Mouse (Mus musculus): Measurements from ENCODE around the gene Cpne1. TPM values are rescaled to one million over a fixed set of nuclear protein-coding genes. Genes with fewer than 3 reads are reported as not detected.

Cpne1 gene
- polyA plus RNA-seq (2012; rRNA removed) = 70.6 and 73.0 TPM in 2 replicates

DNA sequence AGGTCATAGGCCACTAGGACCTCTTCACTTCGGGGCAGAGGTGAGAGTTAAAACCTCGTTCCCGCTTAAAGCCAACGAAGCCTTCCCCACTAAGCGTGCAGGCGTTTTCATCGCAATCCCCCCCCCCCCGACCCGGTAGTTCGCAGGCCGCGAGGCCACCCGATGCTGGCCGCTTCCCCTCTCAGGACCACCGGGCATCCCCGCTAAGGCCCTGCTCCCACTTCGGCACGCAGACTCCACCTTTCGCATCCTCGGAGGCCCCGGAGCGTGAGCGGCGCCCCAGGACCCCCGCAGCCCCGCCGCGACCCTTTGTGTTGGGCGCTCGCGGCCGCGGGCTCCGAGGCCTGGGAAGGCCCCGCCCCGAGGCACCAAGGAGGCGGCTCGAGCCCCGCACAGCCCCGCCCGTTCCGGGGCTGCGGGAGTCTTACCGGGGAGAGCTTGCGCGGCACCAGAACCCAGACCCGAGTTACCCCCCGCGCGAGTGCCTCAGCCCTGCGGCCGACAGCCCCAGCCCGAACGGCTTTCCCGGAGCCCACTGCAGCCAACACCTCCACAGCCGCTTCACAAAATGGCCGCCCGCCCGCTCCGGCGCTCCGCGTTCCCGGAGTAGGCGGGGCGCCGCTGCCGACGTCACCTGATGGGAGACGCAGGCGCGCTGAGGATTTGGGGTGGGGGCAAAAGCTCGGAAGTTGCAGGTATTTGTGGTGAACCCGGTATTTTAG lies at the start of gene Cpne1, which contains the start of gene Rbm12:
Cpne1 (minus strand) TSS at position 608 of the 722 bp plus-strand sequence.
Rbm12 (minus strand) TSS at position 621 of the 722 bp plus-strand sequence.

DNA sequence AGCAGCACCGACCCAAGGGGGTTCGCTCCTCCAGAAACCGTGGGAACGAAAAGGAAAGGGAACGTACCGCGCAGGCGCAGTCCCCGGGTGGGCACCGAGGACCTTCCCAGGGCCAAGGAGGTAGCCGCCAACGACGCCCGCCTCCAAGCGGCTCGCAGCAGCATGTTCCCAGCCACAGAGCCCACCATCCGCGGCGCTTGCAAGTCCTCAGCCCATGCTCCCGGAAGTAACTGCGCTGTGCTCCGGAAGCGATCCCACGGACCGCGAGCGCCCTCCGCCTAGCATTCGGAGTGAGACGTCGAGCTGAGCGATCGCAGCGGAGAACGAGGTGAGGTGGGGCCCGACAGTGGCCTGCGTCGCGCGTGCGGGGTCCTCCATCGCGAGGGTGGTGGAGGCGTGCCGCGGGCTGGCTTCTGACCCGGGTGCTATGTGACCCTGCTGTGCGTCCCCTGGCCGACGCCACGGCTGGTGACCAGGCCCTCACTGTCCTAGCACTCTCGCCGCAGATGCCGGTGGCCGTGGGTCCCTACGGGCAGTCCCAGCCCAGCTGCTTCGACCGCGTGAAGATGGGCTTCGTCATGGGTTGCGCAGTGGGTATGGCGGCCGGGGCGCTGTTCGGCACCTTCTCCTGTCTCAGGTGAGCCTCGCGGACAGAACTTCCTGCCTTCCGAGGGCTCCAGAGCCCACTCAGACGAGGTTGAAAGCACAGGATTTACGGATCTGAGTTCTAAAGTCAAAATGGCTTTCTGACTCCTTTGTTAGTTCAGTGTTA lies 32.4 kb upstream of the Cpne1 start, which contains the start of the genes Romo1 and Nfs1:
Romo1 (plus strand) TSS at position 87 of the 772 bp plus-strand sequence.
Nfs1 (minus strand) TSS at position 234 of the 772 bp plus-strand sequence.

DNA sequence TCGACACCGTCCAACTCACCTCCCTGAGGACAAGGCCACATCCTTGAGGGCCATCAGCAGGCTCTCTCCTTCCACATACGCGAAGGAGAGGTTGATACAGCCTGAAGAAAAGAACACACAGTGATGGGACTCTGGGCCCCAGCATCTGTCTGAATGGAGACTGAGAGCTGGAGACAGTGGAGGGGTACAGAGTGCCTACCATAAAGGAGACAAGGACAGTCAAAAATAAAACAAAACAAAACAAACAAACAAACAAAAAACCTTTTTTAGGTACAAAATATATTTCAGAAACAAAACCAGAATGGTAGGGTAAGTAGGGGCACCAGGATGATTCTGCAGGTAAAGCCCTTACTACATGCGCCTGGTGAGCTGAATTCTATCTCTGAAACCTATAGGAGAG lies 15.2 kb upstream of the Cpne1 start, which contains the start of gene Gm28036:
Gm28036 (minus strand) TSS at position 101 of the 400 bp plus-strand sequence.

DNA sequence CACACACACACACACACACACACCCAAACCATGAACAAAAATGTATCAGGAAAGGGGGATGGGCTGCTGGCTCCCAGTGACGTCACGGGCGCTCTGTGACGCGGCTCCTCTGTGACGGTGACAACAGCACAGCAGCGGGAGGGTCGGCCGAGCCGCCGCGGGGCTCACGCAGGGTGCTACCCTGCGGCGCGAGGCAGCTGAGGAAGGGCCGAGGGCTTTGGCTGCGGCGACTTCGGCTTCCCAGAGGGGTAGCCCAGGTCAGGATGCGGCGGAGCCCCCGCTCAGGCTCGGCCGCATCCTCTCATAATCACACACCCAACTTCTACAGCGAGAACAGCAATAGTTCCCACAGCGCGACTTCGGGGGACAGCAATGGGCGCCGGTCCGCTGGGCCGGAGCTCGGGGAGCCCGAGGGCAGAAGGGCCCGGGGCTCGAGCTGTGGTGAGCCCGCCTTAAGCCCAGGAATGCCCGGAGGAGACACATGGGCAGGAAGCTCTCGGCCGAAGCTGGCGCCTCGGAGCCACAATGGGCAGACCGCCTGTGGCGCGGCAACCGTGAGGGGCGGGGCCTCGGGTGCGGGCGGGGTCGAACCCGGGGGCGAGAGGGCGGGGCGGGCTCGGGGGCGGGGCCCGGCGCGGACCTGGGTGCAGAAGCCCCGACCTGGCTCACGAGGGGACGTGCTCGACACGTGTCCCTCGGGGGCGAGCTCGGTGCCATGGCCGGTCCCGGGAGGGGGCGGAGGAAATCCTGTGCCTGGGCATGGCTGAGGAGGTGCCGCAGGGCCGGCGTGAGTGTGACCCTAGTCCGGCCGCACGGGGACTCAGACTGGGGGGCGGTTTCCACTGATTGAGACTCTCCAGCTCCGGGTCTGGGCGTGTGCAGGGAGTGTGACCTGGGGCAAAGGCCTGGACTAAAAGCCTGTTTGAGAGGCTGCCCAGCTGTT lies 46.4 kb downstream of the Cpne1 start, which contains the start of gene Spag4:
Spag4 (plus strand) TSS at position 77 of the 943 bp plus-strand sequence.

DNA sequence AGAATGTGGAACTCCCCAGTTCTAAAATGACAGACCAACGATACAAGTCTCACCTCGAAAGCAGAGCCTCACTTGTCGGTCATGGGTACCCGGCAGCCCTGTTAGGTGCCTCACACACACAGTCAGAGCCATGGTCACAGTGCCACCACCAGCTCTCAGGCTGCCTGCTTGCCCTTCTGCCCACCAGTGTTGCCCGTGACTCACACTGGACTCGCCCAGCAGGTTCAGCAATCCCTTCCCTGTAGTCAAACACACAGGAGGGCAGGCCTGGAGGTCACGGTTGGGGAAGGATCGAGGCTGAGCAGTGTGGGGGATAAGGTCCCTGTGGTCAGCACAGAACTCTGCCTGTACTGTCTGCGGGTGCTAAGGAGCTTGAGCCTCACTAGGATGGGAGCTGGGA lies 58.9 kb downstream of the Cpne1 start, which contains the start of gene Fer1l4:
Fer1l4 (minus strand) TSS at position 132 of the 400 bp plus-strand sequence.

Other genes starting within 250 kb of the Cpne1 start
- 19.4 and 21.9 TPM in 2 replicates for gene Uqcc1, start 181.7 kb downstream of the Cpne1 start, polyA plus RNA-seq (2012; rRNA removed)
- not detected in 2 replicates for gene Gm15557, start 171.2 kb downstream of the Cpne1 start, polyA plus RNA-seq (2012; rRNA removed)
- 0.13 and 0.28 TPM in 2 replicates for gene Gdf5, start 166.6 kb downstream of the Cpne1 start, polyA plus RNA-seq (2012; rRNA removed)
- 6.4 and 7.7 TPM in 2 replicates for gene Cep250, start 155.5 kb downstream of the Cpne1 start, polyA plus RNA-seq (2012; rRNA removed)
- 1.5 and 2.0 TPM in 2 replicates for gene 6430550D23Rik, start 104.0 kb downstream of the Cpne1 start, polyA plus RNA-seq (2012; rRNA removed)
- 280 and 317 TPM in 2 replicates for gene Ergic3, start 103.9 kb downstream of the Cpne1 start, polyA plus RNA-seq (2012; rRNA removed)
- gene Fer1l4, start 59.0 kb downstream of the Cpne1 start, polyA plus RNA-seq (2012; rRNA removed) = 2.9 and 3.4 TPM in 2 replicates
- gene Spag4, start 46.8 kb downstream of the Cpne1 start, polyA plus RNA-seq (2012; rRNA removed) = 0.80 and 0.83 TPM in 2 replicates
- 4.8 and 11.4 TPM in 2 replicates for gene Rbm12, start within 50 bp of the Cpne1 start, polyA plus RNA-seq (2012; rRNA removed)
- 1.4 and 2.5 TPM in 2 replicates for gene Gm28036, start 15.1 kb upstream of the Cpne1 start, polyA plus RNA-seq (2012; rRNA removed)
- gene Romo1, start 32.1 kb upstream of the Cpne1 start, polyA plus RNA-seq (2012; rRNA removed) = 244 and 288 TPM in 2 replicates
- 89.5 and 91.6 TPM in 2 replicates for gene Nfs1, start 32.2 kb upstream of the Cpne1 start, polyA plus RNA-seq (2012; rRNA removed)
- 47.0 and 63.0 TPM in 2 replicates for gene Rbm39, start 68.3 kb upstream of the Cpne1 start, polyA plus RNA-seq (2012; rRNA removed)
- gene Phf20, start 84.5 kb upstream of the Cpne1 start, polyA plus RNA-seq (2012; rRNA removed) = 11.8 and 12.1 TPM in 2 replicates
- gene Cnbd2, start 200.3 kb upstream of the Cpne1 start, polyA plus RNA-seq (2012; rRNA removed) = 0.95 and 1.4 TPM in 2 replicates
- gene Scand1, start 200.7 kb upstream of the Cpne1 start, polyA plus RNA-seq (2012; rRNA removed) = 303 and 402 TPM in 2 replicates

Data from colon, adult 2 months (tissue).